Mouse (Mus musculus) G1E (cell line): ENCODE measurements around the gene Spry1. TPM values are rescaled to one million over a fixed set of nuclear protein-coding genes. Genes with fewer than 3 reads are reported as not detected.

Experiments
- ATAC-seq: 2 replicates; pipeline ENCODE4 v1.8.0; 2016; ENCODE audit warnings: mild to moderate bottlenecking; ENCODE audit not compliant: insufficient number of reproducible peaks, poor library complexity, low FRiP score, severe bottlenecking; ENCODE audit errors: extremely low read depth
- DNase-seq: peaks from one replicate; pipeline ENCODE4 v3.0.0; 2012; ENCODE audit warnings: low spot score
- H3K27me3 ChIP-seq: 2 replicates; pipeline ENCODE4 v1.6.1; 2012; ENCODE audit warnings: mild to moderate bottlenecking, low read length, inconsistent platforms; ENCODE audit not compliant: insufficient read depth
- H3K36me3 ChIP-seq: replicated peaks from 2 replicates; pipeline ENCODE3; 2012; ENCODE audit warnings: mild to moderate bottlenecking, inconsistent platforms
- H3K4me1 ChIP-seq: 2 replicates; pipeline ENCODE4 v1.6.1; 2012; ENCODE audit warnings: low read depth, low read length, inconsistent platforms, mixed read lengths; ENCODE audit not compliant: insufficient read depth
- H3K4me3 ChIP-seq: 2 replicates; pipeline ENCODE4 v1.5.1; 2012; ENCODE audit warnings: low read depth, mild to moderate bottlenecking, inconsistent platforms, low read length, moderate library complexity, mixed read lengths
- H3K9me3 ChIP-seq: replicated peaks from 2 replicates; pipeline ENCODE4 v1.6.1; 2012; ENCODE audit warnings: inconsistent platforms
- CTCF ChIP-seq: IDR thresholded peaks from 2 replicates; pipeline ENCODE4 v1.5.1; 2012; ENCODE audit warnings: low read depth, low read length, inconsistent platforms, mixed read lengths
- GATA1 ChIP-seq: IDR thresholded peaks from 2 replicates; pipeline ENCODE4 v1.6.1; 2012; ENCODE audit warnings: borderline replicate concordance, low read length, inconsistent platforms, mixed read lengths
- GATA2 ChIP-seq: IDR thresholded peaks from 2 replicates; pipeline ENCODE4 v1.6.1; 2012; ENCODE audit warnings: low read depth, low read length, inconsistent platforms, borderline replicate concordance
- POLR2AphosphoS5 ChIP-seq: IDR thresholded peaks from 2 replicates; pipeline ENCODE4 v1.6.1; 2012; ENCODE audit warnings: low read depth, low read length, inconsistent platforms; ENCODE audit not compliant: insufficient replicate concordance
- TAL1 ChIP-seq: conservative IDR thresholded peaks from 2 replicates; pipeline ENCODE4 v1.6.1; 2012; ENCODE audit warnings: low read depth, low read length, inconsistent platforms, mixed read lengths
- polyA plus RNA-seq: library from polyadenylated mRNA; stranded (reverse); fragments of >175 nt; gene quantifications from 2 replicates; pipeline ENCODE4 v1.2.3, GENCODE M21; 2012
- total RNA-seq, 2 experiments: library from RNA; stranded (forward) in 1 of 2; stranded (reverse) in 1 of 2; fragments of 200-1000 nt in 1 of 2; fragments of >200 nt in 1 of 2; fragmentation: Nextera tagmentation in 1 of 2; gene quantifications; 2 replicates each; pipeline ENCODE4 v1.2.3; 2014 to 2017

Gene Spry1
- total and polyA plus RNA-seq, 3 experiments: 3.9 to 28.4 (median 5.7) TPM

DNA sequence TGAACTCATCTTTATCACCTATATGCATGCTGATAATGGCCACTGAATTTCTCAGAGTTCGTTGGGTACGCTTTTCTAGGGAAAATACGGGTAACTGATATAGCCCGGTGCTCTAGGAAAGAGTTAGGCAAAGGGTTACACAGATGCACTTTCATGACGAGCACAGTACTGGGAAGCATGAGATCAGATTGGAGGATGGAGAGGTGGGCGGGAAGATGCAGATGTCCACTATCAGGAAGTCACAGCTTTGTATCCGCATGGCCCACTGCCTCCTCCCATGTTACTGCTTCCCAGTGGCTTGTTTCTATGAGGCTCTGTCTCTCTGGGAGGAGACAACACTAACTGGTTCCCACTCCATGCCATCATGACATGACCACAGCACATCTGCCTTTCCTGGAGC is 36.9 kb upstream of the Spry1 start:
- Histone ChIP-seq H3K27me3 (peaks cover 21% of the 10 kb centered on the region), H3K9me3 (no peaks in the 10 kb centered on the region), H3K4me1 (peaks cover 15% of the 10 kb centered on the region), H3K36me3 (no peaks in the 10 kb centered on the region), H3K4me3 (no peak overlapping the region)
- no peak for DNase-seq
- no peak for TF ChIP-seq POLR2AphosphoS5
- TF ChIP-seq TAL1: no peak
- no peak for TF ChIP-seq GATA1
- no peak for TF ChIP-seq CTCF
- TF ChIP-seq GATA2: no peak
- no peak for ATAC-seq

DNA sequence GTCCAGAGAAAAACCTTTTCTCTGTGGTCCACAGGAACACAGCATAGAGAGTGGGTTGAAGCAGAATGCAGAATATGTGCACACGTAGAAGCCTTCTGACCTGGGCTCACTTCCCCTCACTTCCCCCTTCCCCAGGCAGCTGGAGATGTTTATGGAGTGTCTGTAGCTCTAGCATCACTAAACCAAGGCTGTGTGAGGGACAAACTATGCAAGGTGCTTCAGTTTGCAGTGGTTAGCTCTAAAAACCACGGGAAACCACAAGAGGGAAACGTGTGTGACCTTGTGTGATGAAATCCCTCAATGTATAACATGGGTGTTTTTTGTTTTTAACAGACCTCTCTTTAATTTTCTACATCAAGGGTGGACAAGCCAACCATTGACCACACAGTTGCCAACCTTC is 36.2 kb upstream of the Spry1 start:
- ATAC-seq: no peak
- Histone ChIP-seq H3K27me3 (peaks cover 21% of the 10 kb centered on the region), H3K4me3 (no peak overlapping the region), H3K9me3 (no peaks in the 10 kb centered on the region), H3K4me1 (peaks cover 15% of the 10 kb centered on the region), H3K36me3 (no peaks in the 10 kb centered on the region)
- TF ChIP-seq GATA2: no peak
- no peak for TF ChIP-seq POLR2AphosphoS5
- TF ChIP-seq GATA1: no peak
- TF ChIP-seq CTCF: no peak
- no peak for TF ChIP-seq TAL1
- DNase-seq: no peak

DNA sequence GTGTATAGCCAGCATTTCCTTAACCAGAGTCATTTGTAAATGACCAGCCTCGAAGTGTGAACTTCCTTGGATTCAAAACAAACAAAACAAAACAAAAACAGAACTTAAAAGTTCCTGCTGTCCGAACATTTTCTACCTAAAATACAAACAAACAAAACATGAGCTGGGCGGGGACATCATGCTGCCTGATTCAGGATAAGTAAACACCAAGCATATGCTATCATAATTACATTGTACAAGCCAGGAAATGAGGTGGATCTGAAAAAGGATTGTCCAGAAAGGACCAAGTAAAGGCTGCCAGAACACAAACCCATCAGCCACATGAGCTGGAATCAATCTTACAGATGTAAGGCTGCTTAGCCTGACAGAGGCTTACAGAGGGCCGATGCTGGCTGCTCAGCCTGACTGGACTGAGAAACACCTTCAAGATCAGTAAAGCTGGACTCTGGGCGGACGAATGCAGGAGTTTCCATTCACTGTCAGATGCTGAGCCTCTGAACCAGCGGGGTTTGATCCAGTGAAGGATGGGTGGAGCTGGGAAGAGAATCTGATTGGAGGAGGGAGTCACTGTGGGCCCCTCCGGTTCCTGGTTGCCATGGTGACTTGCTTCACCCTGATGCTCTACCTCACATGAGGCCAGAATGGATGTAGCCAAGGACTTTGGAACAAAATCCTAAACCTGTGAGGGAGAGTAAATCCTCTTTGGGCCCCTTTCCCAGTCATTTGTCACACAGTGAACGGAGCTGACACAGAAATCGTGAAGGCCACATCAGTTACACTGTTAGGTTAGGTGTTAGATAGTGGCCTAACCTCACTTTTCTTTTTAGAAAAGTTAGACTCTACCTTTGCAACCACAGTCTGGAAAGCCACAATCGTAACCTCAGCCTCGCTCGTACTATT is 34.5 kb upstream of the Spry1 start:
- H3K36me3 ChIP-seq: no peaks in the 10 kb centered on the region
- H3K4me3 ChIP-seq: no peak overlapping the region
- TF ChIP-seq GATA2 (no peak), TAL1 (no peak), POLR2AphosphoS5 (no peak), CTCF (no peak), GATA1 (no peak)
- ATAC-seq (no peak), DNase-seq (no peak)
- peaks cover 21% of the 10 kb centered on the region for H3K27me3 ChIP-seq
- peaks cover 19% of the 10 kb centered on the region for H3K4me1 ChIP-seq
- peaks cover 6% of the 10 kb centered on the region; the same call in 1 of the 2 replicates for H3K9me3 ChIP-seq

GRCm38 (mm10) chr3:37605876-37606238 is 33.9 kb upstream of the Spry1 start:
- no peaks in the 10 kb centered on the region for H3K36me3 ChIP-seq
- H3K4me3 ChIP-seq: no peak overlapping the region
- peaks cover 22% of the 10 kb centered on the region for H3K4me1 ChIP-seq
- H3K9me3 ChIP-seq: peaks cover 7% of the 10 kb centered on the region; the same call in 1 of the 2 replicates
- H3K27me3 ChIP-seq: peaks cover 21% of the 10 kb centered on the region
- TF ChIP-seq CTCF: no peak
- TF ChIP-seq TAL1: no peak
- no peak for TF ChIP-seq POLR2AphosphoS5
- no peak for TF ChIP-seq GATA2
- TF ChIP-seq GATA1: no peak
- DNase-seq (no peak), ATAC-seq (no peak)

GRCm38 (mm10) chr3:37608926-37609325 is 30.8 kb upstream of the Spry1 start:
- ATAC-seq (no peak), DNase-seq (no peak)
- TF ChIP-seq CTCF (no peak), TAL1 (no peak), POLR2AphosphoS5 (no peak), GATA2 (no peak), GATA1 (no peak)
- peaks cover 13% of the 10 kb centered on the region for H3K4me1 ChIP-seq
- no peaks in the 10 kb centered on the region for H3K36me3 ChIP-seq
- H3K9me3 ChIP-seq: peaks cover 7% of the 10 kb centered on the region; the same call in 1 of the 2 replicates
- H3K27me3 ChIP-seq: peaks cover 21% of the 10 kb centered on the region
- H3K4me3 ChIP-seq: no peak overlapping the region

DNA sequence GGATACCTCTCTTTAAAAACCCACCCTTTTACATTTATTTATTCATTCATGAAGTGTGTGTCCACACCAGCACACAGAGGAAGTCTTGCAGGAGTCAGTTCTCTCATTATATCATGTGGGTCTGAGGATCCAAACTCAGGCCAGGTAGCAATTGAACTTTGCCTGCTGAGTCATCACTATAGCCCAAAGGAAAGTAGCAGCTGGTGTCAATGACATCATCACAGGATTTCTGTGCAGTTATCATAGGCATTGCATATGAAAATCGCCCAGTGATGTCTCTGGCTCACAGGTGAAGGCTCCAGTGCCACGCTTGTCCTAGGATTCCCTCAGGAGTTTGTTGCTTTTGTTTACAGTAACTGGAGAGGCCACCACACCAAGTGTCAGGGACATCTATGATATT is 29.1 kb upstream of the Spry1 start:
- Histone ChIP-seq H3K27me3 (peaks cover 23% of the 10 kb centered on the region), H3K9me3 (peaks cover 7% of the 10 kb centered on the region; the same call in 1 of the 2 replicates), H3K4me3 (no peak overlapping the region), H3K4me1 (peaks cover 10% of the 10 kb centered on the region), H3K36me3 (no peaks in the 10 kb centered on the region)
- DNase-seq (no peak), ATAC-seq (no peak)
- no peak for TF ChIP-seq GATA1
- no peak for TF ChIP-seq TAL1
- no peak for TF ChIP-seq GATA2
- TF ChIP-seq POLR2AphosphoS5: no peak
- no peak for TF ChIP-seq CTCF
